ENCODE assay signal across 32 mouse cellular contexts in the genomic region with DNA sequence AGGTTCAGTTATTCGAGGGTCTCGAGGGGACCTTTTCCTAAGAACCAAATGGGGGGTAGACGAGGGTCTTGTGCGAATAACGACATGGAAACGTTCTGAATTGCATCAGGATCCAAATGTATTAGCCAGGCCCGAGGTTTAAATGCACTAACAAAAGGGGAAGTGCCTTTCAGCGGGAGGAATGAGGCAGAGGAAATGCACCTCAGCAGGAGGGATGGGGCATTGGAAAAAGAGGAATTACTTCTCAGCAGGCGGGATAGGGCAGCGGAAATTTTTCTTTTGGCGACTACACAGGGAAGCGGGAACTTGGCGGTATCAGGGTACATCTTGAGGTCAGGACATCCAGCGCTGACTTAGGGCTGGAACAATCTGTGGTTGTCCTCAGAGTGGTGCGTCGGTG. TPM values are rescaled to one million over a fixed set of nuclear protein-coding genes. Genes with fewer than 3 reads are reported as not detected.
"Had no signal": no experiment of that assay in that cellular context is flagged by ENCODE, and none has a peak within 500 bp of the region (broad histone marks: within the 10 kb centered on the region; RNA-seq: fewer than 3 reads in every experiment).

No protein-coding gene starts in this region.

RNA-seq across cellular contexts. Expression of a gene that starts 9.0 kb away (rescaled TPM):
- total RNA-seq: common myeloid progenitor, adult 5-6 weeks; forebrain, postnatal 0 days; gastrocnemius, adult 18-20 months; gastrocnemius, adult 2 months; gastrocnemius, adult 8-10 months; gastrocnemius, postnatal 10 days; gastrocnemius, postnatal 14 days; gastrocnemius, postnatal 25 days; gastrocnemius, postnatal 36 days; gastrocnemius, postnatal 4 days; granulocyte monocyte progenitor cell, adult 5-6 weeks; heart, adult 18-20 months; heart, adult 2 months; heart, adult 8-10 months had no signal
- polyA plus RNA-seq: cortical plate, adult 2 months; embryonic facial prominence, embryonic 10.5 days; embryonic facial prominence, embryonic 11.5 days; embryonic facial prominence, embryonic 12.5 days; embryonic facial prominence, embryonic 13.5 days; embryonic facial prominence, embryonic 14.5 days; embryonic facial prominence, embryonic 15.5 days; erythroblast, embryonic 14.5 days; forebrain, embryonic 10.5 days; forebrain, embryonic 11.5 days; forebrain, embryonic 12.5 days; forebrain, embryonic 13.5 days; forebrain, embryonic 14.5 days; forebrain, embryonic 15.5 days; forebrain, embryonic 16.5 days; forebrain, postnatal 0 days; frontal cortex, adult 2 months; gonadal fat pad, adult 2 months; heart, adult 2 months; heart, embryonic 10.5 days had no signal

RNA-seq across cellular contexts. Expression of a gene that starts 53.4 kb away (rescaled TPM):
- total RNA-seq: common myeloid progenitor, adult 5-6 weeks; forebrain, postnatal 0 days; gastrocnemius, adult 18-20 months; gastrocnemius, adult 2 months; gastrocnemius, adult 8-10 months; gastrocnemius, postnatal 10 days; gastrocnemius, postnatal 14 days; gastrocnemius, postnatal 25 days; gastrocnemius, postnatal 36 days; gastrocnemius, postnatal 4 days; granulocyte monocyte progenitor cell, adult 5-6 weeks; heart, adult 18-20 months; heart, adult 2 months; heart, adult 8-10 months had no signal
- polyA plus RNA-seq: cortical plate, adult 2 months; embryonic facial prominence, embryonic 10.5 days; embryonic facial prominence, embryonic 11.5 days; embryonic facial prominence, embryonic 12.5 days; embryonic facial prominence, embryonic 13.5 days; embryonic facial prominence, embryonic 14.5 days; embryonic facial prominence, embryonic 15.5 days; erythroblast, embryonic 14.5 days; forebrain, embryonic 10.5 days; forebrain, embryonic 11.5 days; forebrain, embryonic 12.5 days; forebrain, embryonic 13.5 days; forebrain, embryonic 14.5 days; forebrain, embryonic 15.5 days; forebrain, embryonic 16.5 days; forebrain, postnatal 0 days; frontal cortex, adult 2 months; gonadal fat pad, adult 2 months; heart, adult 2 months; heart, embryonic 10.5 days had no signal

RNA-seq across cellular contexts. Expression of a gene that starts 59.9 kb away (rescaled TPM):
- total RNA-seq: common myeloid progenitor, adult 5-6 weeks; forebrain, postnatal 0 days; gastrocnemius, adult 18-20 months; gastrocnemius, adult 2 months; gastrocnemius, adult 8-10 months; gastrocnemius, postnatal 10 days; gastrocnemius, postnatal 14 days; gastrocnemius, postnatal 25 days; gastrocnemius, postnatal 36 days; gastrocnemius, postnatal 4 days; granulocyte monocyte progenitor cell, adult 5-6 weeks; heart, adult 18-20 months; heart, adult 2 months; heart, adult 8-10 months had no signal
- polyA plus RNA-seq: cortical plate, adult 2 months; embryonic facial prominence, embryonic 10.5 days; embryonic facial prominence, embryonic 11.5 days; embryonic facial prominence, embryonic 12.5 days; embryonic facial prominence, embryonic 13.5 days; embryonic facial prominence, embryonic 14.5 days; embryonic facial prominence, embryonic 15.5 days; erythroblast, embryonic 14.5 days; forebrain, embryonic 10.5 days; forebrain, embryonic 11.5 days; forebrain, embryonic 12.5 days; forebrain, embryonic 13.5 days; forebrain, embryonic 14.5 days; forebrain, embryonic 15.5 days; forebrain, embryonic 16.5 days; forebrain, postnatal 0 days; frontal cortex, adult 2 months; gonadal fat pad, adult 2 months; heart, adult 2 months; heart, embryonic 10.5 days had no signal
